Mouse (Mus musculus) G1E (cell line): ENCODE results near the gene Tpcn1. TPM values are rescaled to one million over a fixed set of nuclear protein-coding genes. Genes with fewer than 3 reads are reported as not detected.

ENCODE experiments used
- ATAC-seq: 2 replicates; pipeline ENCODE4 v1.8.0; 2016; ENCODE audit warnings: mild to moderate bottlenecking; ENCODE audit not compliant: insufficient number of reproducible peaks, poor library complexity, low FRiP score, severe bottlenecking; ENCODE audit errors: extremely low read depth
- DNase-seq: peaks from one replicate; pipeline ENCODE4 v3.0.0; 2012; ENCODE audit warnings: low spot score
- H3K27me3 ChIP-seq: 2 replicates; pipeline ENCODE4 v1.6.1; 2012; ENCODE audit warnings: mild to moderate bottlenecking, low read length, inconsistent platforms; ENCODE audit not compliant: insufficient read depth
- H3K36me3 ChIP-seq: replicated peaks from 2 replicates; pipeline ENCODE3; 2012; ENCODE audit warnings: mild to moderate bottlenecking, inconsistent platforms
- H3K4me1 ChIP-seq: 2 replicates; pipeline ENCODE4 v1.6.1; 2012; ENCODE audit warnings: low read depth, low read length, inconsistent platforms, mixed read lengths; ENCODE audit not compliant: insufficient read depth
- H3K4me3 ChIP-seq: 2 replicates; pipeline ENCODE4 v1.5.1; 2012; ENCODE audit warnings: low read depth, mild to moderate bottlenecking, inconsistent platforms, low read length, moderate library complexity, mixed read lengths
- H3K9me3 ChIP-seq: replicated peaks from 2 replicates; pipeline ENCODE4 v1.6.1; 2012; ENCODE audit warnings: inconsistent platforms
- CTCF ChIP-seq: IDR thresholded peaks from 2 replicates; pipeline ENCODE4 v1.5.1; 2012; ENCODE audit warnings: low read depth, low read length, inconsistent platforms, mixed read lengths
- GATA1 ChIP-seq: IDR thresholded peaks from 2 replicates; pipeline ENCODE4 v1.6.1; 2012; ENCODE audit warnings: borderline replicate concordance, low read length, inconsistent platforms, mixed read lengths
- GATA2 ChIP-seq: IDR thresholded peaks from 2 replicates; pipeline ENCODE4 v1.6.1; 2012; ENCODE audit warnings: low read depth, low read length, inconsistent platforms, borderline replicate concordance
- POLR2AphosphoS5 ChIP-seq: IDR thresholded peaks from 2 replicates; pipeline ENCODE4 v1.6.1; 2012; ENCODE audit warnings: low read depth, low read length, inconsistent platforms; ENCODE audit not compliant: insufficient replicate concordance
- TAL1 ChIP-seq: conservative IDR thresholded peaks from 2 replicates; pipeline ENCODE4 v1.6.1; 2012; ENCODE audit warnings: low read depth, low read length, inconsistent platforms, mixed read lengths
- polyA plus RNA-seq: library from polyadenylated mRNA; stranded (reverse); fragments of >175 nt; gene quantifications from 2 replicates; pipeline ENCODE4 v1.2.3, GENCODE M21; 2012
- total RNA-seq, 2 experiments: library from RNA; stranded (forward) in 1 of 2; stranded (reverse) in 1 of 2; fragments of 200-1000 nt in 1 of 2; fragments of >200 nt in 1 of 2; fragmentation: Nextera tagmentation in 1 of 2; gene quantifications; 2 replicates each; pipeline ENCODE4 v1.2.3; 2014 to 2017

The Tpcn1 gene
- total and polyA plus RNA-seq, 3 experiments = 3.2 to 51.6 (median 33.2) TPM

DNA sequence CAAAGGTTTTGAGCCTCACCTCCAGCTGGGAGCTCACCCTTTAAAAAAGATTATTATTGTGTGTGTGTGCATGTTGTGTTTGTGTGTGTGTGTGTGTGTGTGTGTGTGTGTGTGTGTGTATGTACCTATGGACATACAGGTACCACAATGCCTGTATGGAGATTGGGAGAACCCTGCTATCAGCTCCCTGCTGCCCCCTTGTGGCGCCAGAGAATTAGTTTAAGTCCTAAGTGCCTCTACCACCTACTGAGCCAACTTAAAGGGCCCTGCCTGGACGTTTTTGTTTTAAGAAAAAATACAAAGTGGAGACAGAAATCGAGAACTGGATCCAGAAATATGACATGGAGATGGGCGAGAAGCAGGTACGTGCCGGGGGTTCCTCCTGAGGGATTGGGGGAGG is 16.4 kb upstream of the Tpcn1 start:
- no peak overlapping the region; the same call in 1 of the 2 replicates for H3K4me3 ChIP-seq
- no peaks in the 10 kb centered on the region for H3K9me3 ChIP-seq
- H3K4me1 ChIP-seq = peaks cover 56% of the 10 kb centered on the region
- TF ChIP-seq POLR2AphosphoS5 (no peak), CTCF (peak; percentile 38)
- no peaks in the 10 kb centered on the region for H3K27me3 ChIP-seq
- DNase-seq (peak; percentile 34), ATAC-seq (no peak)
- peaks cover 59% of the 10 kb centered on the region for H3K36me3 ChIP-seq

- Histone ChIP-seq H3K36me3 (peaks cover 46% of the 10 kb centered on the region), H3K4me1 (peaks cover 61% of the 10 kb centered on the region), H3K9me3 (no peaks in the 10 kb centered on the region), H3K4me3 (no peak overlapping the region), H3K27me3 (no peaks in the 10 kb centered on the region)
- TF ChIP-seq GATA1 (no peak), CTCF (no peak), POLR2AphosphoS5 (no peak), TAL1 (no peak), GATA2 (no peak)
- DNase-seq (no peak), ATAC-seq (no peak)
These were observed 15.0 kb upstream of the Tpcn1 start for GRCm38 (mm10) chr5:120603515-120603914.

DNA sequence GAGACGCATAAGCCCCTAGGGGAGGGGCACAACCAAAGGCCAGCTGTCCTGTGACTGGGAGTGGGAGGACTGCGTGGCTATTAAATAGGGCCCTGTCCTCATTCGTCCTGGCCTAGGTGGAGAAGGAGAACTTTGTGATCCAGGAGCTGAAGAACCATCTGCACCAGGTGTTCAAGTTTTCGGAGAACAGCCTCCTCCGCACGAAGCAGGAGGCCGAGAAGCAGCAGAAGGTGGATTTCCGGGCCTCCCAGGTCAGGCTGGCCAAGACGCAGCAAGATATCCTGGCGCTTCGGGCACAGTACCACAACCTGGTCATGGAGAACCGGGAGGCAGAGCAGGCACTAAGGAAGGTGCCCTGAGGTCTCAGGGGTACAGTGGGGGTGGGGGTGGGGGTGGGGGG is 13.7 kb upstream of the Tpcn1 start:
- ATAC-seq (no peak), DNase-seq (no peak)
- Histone ChIP-seq H3K27me3 (no peaks in the 10 kb centered on the region), H3K36me3 (peaks cover 33% of the 10 kb centered on the region), H3K9me3 (no peaks in the 10 kb centered on the region), H3K4me1 (peaks cover 69% of the 10 kb centered on the region), H3K4me3 (no peak overlapping the region)
- TF ChIP-seq TAL1 = no peak
- TF ChIP-seq GATA1 = no peak
- TF ChIP-seq POLR2AphosphoS5 = no peak
- no peak for TF ChIP-seq GATA2
- no peak for TF ChIP-seq CTCF

GRCm38 (mm10) chr5:120600946-120601668 is 12.6 kb upstream of the Tpcn1 start:
- DNase-seq (peak; percentile 37), ATAC-seq (no peak)
- peaks cover 71% of the 10 kb centered on the region for H3K4me1 ChIP-seq
- TF ChIP-seq CTCF = peak; percentile 77
- TF ChIP-seq GATA2 = no peak
- H3K4me3 ChIP-seq = no peak overlapping the region
- peaks cover 23% of the 10 kb centered on the region for H3K36me3 ChIP-seq
- H3K9me3 ChIP-seq = no peaks in the 10 kb centered on the region
- no peaks in the 10 kb centered on the region for H3K27me3 ChIP-seq

GRCm38 (mm10) chr5:120599625-120600024 is 11.2 kb upstream of the Tpcn1 start:
- Histone ChIP-seq H3K36me3 (peaks cover 19% of the 10 kb centered on the region), H3K27me3 (no peaks in the 10 kb centered on the region), H3K4me1 (peaks cover 63% of the 10 kb centered on the region), H3K4me3 (peak overlapping the region; percentile 55; the same call in 1 of the 2 replicates), H3K9me3 (no peaks in the 10 kb centered on the region)
- DNase-seq (peak; percentile 23), ATAC-seq (peak; percentile 86)
- TF ChIP-seq CTCF (no peak), TAL1 (no peak), GATA1 (no peak), POLR2AphosphoS5 (no peak), GATA2 (no peak)

- Histone ChIP-seq H3K4me3 (no peak overlapping the region), H3K27me3 (no peaks in the 10 kb centered on the region), H3K36me3 (peaks cover 2% of the 10 kb centered on the region), H3K4me1 (peaks cover 65% of the 10 kb centered on the region), H3K9me3 (peaks cover 5% of the 10 kb centered on the region; the same call in 1 of the 2 replicates)
- ATAC-seq (no peak), DNase-seq (no peak)
- TF ChIP-seq GATA2 = no peak
- no peak for TF ChIP-seq GATA1
- TF ChIP-seq POLR2AphosphoS5 = no peak
- TF ChIP-seq TAL1 = no peak
- no peak for TF ChIP-seq CTCF
These were observed 6.0 kb upstream of the Tpcn1 start for GRCm38 (mm10) chr5:120594485-120594884.
